Mouse (Mus musculus) heart, embryonic 13.5 days (tissue): ENCODE measurements around the gene Tnks1bp1. TPM values are rescaled to one million over a fixed set of nuclear protein-coding genes. Genes with fewer than 3 reads are reported as not detected.

Experiments
- ATAC-seq: fragments of 200-750 bp; cut with Nextera tagmentation; 2 replicates; pipeline ENCODE4 v1.8.0; 2017; ENCODE audit warnings: moderate TSS enrichment; ENCODE audit not compliant: insufficient number of reproducible peaks, low FRiP score, low TSS enrichment; ENCODE audit errors: extremely low read depth
- H3K27ac ChIP-seq: fragments of 300-500 bp; sonication (generic); replicated peaks from 2 replicates; pipeline ENCODE4 v1.5.1; 2015; ENCODE audit warnings: moderate library complexity, mild to moderate bottlenecking, inconsistent platforms
- H3K27me3 ChIP-seq: fragments of 300-500 bp; sonication (generic); replicated peaks from 2 replicates; pipeline ENCODE4 v1.6.1; 2015; ENCODE audit warnings: mild to moderate bottlenecking, inconsistent platforms
- H3K36me3 ChIP-seq: fragments of 300-500 bp; sonication (generic); 2 replicates; pipeline ENCODE4 v1.6.1; 2015; ENCODE audit warnings: mild to moderate bottlenecking, inconsistent platforms
- H3K4me1 ChIP-seq: fragments of 300-500 bp; sonication (generic); 2 replicates; pipeline ENCODE4 v1.6.1; 2015; ENCODE audit warnings: inconsistent platforms
- H3K4me2 ChIP-seq: fragments of 300-500 bp; sonication (generic); 2 replicates; pipeline ENCODE4 v1.6.1; 2015; ENCODE audit warnings: inconsistent platforms, mild to moderate bottlenecking, moderate library complexity
- H3K4me3 ChIP-seq: fragments of 300-500 bp; sonication (generic); 2 replicates; pipeline ENCODE4 v1.5.1; 2015; ENCODE audit warnings: moderate library complexity, mild to moderate bottlenecking, inconsistent platforms
- H3K9ac ChIP-seq: fragments of 300-500 bp; sonication (generic); 2 replicates; pipeline ENCODE4 v1.6.1; 2015; ENCODE audit warnings: inconsistent platforms, mild to moderate bottlenecking, moderate library complexity
- H3K9me3 ChIP-seq: fragments of 300-500 bp; sonication (generic); 2 replicates; pipeline ENCODE4 v1.6.1; 2016; ENCODE audit warnings: inconsistent platforms
- WGBS: fragments of 180-500 bp; shearing (Covaris S2); methylation state at CpG from one replicate; pipeline ENCODE4 v1.1.7; 2015; ENCODE audit warnings: mixed read lengths; 5-methylcytosine and 5-hydroxymethylcytosine counted together
- polyA plus RNA-seq: library from polyadenylated mRNA; unstranded; fragments of >200 nt; fragmentation: Nextera tagmentation; extraction: Ambion mirVana; gene quantifications from 2 replicates; pipeline ENCODE4 v1.2.1, GENCODE M21; 2015

The Tnks1bp1 gene
- polyA plus RNA-seq, 1 experiment from 2014 or later, result 17.4 TPM

- no peak for ATAC-seq
- H3K4me1 ChIP-seq, result peaks cover 15% of the 10 kb centered on the region
- H3K9me3 ChIP-seq, result no peaks in the 10 kb centered on the region
- H3K4me2 ChIP-seq, result no peak overlapping the region
- no peak overlapping the region for H3K4me3 ChIP-seq
- no peak overlapping the region for H3K9ac ChIP-seq
- no peaks in the 10 kb centered on the region for H3K27me3 ChIP-seq
- H3K36me3 ChIP-seq, result peaks cover 86% of the 10 kb centered on the region
- WGBS, result 87% methylated on average over 7 of the region's 7 CpGs
- H3K27ac ChIP-seq, result no peak overlapping the region
Measured at GRCm38 (mm10) chr2:85043623-85044022, 4.2 kb upstream of the Tnks1bp1 start.

- Histone ChIP-seq H3K27me3 (no peaks in the 10 kb centered on the region), H3K27ac (no peak overlapping the region), H3K36me3 (peaks cover 60% of the 10 kb centered on the region), H3K4me2 (no peak overlapping the region), H3K4me3 (no peak overlapping the region), H3K4me1 (peaks cover 39% of the 10 kb centered on the region), H3K9me3 (no peaks in the 10 kb centered on the region), H3K9ac (peak overlapping the region; percentile 89; the same call in 1 of the 2 replicates)
- no peak for ATAC-seq
- WGBS, result 65% methylated on average over 8 of the region's 8 CpGs
Measured at GRCm38 (mm10) chr2:85046222-85046621, 1.6 kb upstream of the Tnks1bp1 start.

DNA sequence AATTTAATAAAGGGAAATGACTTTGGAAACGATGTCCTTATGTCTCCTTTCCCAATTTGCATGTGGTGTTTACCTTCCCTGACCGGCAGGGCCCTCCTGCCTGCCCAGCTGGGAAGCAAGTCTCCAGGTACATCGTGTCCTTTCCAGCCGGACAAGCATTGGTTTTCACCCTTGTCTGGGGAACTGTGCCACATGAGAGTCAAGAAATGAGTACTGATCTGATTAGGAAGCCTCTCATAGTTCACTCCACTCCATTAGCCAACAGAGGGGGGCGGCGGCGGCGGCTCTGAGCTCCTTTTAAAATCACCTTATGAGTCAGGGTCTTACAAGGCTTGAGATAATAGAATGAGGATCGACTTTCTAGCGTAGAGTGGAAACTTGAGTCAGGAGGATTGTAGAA lies 741 bp upstream of the Tnks1bp1 start:
- Histone ChIP-seq H3K4me1 (peaks cover 48% of the 10 kb centered on the region), H3K36me3 (peaks cover 60% of the 10 kb centered on the region), H3K9me3 (no peaks in the 10 kb centered on the region), H3K4me3 (peak overlapping the region; percentile 80), H3K9ac (peak overlapping the region; percentile 89), H3K27ac (peak overlapping the region; percentile 93), H3K27me3 (no peaks in the 10 kb centered on the region), H3K4me2 (peak overlapping the region; percentile 83)
- WGBS, result 49% methylated on average over 10 of the region's 10 CpGs
- no peak for ATAC-seq

GRCm38 (mm10) chr2:85048168-85048751 lies 438 bp downstream of the Tnks1bp1 start:
- WGBS, result 2% methylated on average over 22 of the region's 44 CpGs
- Histone ChIP-seq H3K4me3 (peak overlapping the region; percentile 80), H3K4me2 (peak overlapping the region; percentile 83), H3K4me1 (peaks cover 60% of the 10 kb centered on the region), H3K36me3 (peaks cover 58% of the 10 kb centered on the region), H3K9me3 (no peaks in the 10 kb centered on the region), H3K27ac (peak overlapping the region; percentile 93), H3K9ac (peak overlapping the region; percentile 89), H3K27me3 (no peaks in the 10 kb centered on the region)
- ATAC-seq, result peak; percentile 38

DNA sequence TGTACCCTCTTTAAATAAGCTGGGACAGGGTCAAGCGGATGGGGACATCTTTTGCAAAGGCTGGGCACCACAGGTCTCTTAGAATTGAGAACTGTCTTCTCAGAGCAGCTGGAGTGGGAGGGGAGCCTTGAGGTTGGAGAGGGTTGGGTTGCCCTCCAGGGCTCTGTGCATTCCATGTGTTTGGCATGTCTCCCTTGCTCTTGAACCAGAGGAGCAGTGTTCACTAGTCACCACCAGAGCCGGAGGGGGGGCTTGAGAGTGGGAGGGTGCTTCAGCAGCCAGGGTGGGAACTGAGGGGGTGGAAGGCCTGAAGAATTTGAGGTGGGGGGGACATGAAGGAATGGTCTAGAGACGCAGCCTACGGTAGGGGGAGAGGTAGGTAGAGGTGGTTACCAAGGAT lies 1.5 kb downstream of the Tnks1bp1 start:
- peak overlapping the region; percentile 83 for H3K4me2 ChIP-seq
- WGBS, result 77% methylated on average over 4 of the region's 4 CpGs
- no peaks in the 10 kb centered on the region for H3K9me3 ChIP-seq
- H3K4me3 ChIP-seq, result peak overlapping the region; percentile 80
- peaks cover 63% of the 10 kb centered on the region for H3K4me1 ChIP-seq
- peak overlapping the region; percentile 93 for H3K27ac ChIP-seq
- peak overlapping the region; percentile 89 for H3K9ac ChIP-seq
- no peaks in the 10 kb centered on the region for H3K27me3 ChIP-seq
- peaks cover 58% of the 10 kb centered on the region for H3K36me3 ChIP-seq
- no peak for ATAC-seq

DNA sequence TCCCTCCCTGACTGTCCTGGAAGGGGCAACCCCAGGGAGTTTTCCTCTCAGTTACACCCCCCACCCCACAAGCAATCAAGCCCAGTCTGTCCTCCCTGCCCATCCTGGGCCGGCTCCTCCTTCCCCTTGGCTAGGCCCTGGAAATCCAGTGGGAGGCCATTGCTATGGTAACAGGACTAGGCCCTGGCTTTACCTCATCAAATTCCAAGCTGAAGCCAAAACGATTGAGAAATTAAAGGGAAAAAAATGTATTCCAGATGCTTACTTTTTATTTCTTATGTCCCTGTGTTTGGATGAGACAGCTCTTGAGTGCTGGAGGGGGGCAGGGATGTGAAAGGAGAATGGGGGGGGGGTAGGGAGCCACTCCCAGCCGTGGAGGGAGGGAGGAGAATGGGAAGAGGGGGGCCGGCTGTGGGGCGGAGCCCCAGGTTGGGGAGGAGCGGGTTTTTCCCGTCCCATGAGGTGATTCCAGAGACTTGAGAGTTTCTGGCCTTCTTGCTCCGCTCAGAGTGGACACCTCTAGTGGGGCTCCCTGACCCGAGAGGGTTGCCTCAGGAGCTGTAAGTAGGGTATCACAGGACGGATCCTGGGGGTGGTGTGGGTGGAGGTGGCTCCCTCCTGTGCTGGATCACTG lies 2.3 kb downstream of the Tnks1bp1 start:
- no peak for ATAC-seq
- peaks cover 58% of the 10 kb centered on the region for H3K36me3 ChIP-seq

GRCm38 (mm10) chr2:85050746-85051145 lies 2.9 kb downstream of the Tnks1bp1 start:
- peaks cover 67% of the 10 kb centered on the region for H3K4me1 ChIP-seq
- H3K27ac ChIP-seq, result peak overlapping the region; percentile 93
- H3K4me3 ChIP-seq, result peak overlapping the region; percentile 80
- peaks cover 58% of the 10 kb centered on the region for H3K36me3 ChIP-seq
- WGBS, result 36% methylated on average over 9 of the region's 9 CpGs
- no peak for ATAC-seq
- peak overlapping the region; percentile 83 for H3K4me2 ChIP-seq
- H3K9ac ChIP-seq, result peak overlapping the region; percentile 79
- H3K9me3 ChIP-seq, result no peaks in the 10 kb centered on the region
- H3K27me3 ChIP-seq, result no peaks in the 10 kb centered on the region

More for the DNA sequence above, 2.3 kb downstream of the Tnks1bp1 start:
- H3K4me2 ChIP-seq, result peak overlapping the region; percentile 83
- H3K4me1 ChIP-seq, result peaks cover 63% of the 10 kb centered on the region
- peak overlapping the region; percentile 93 for H3K27ac ChIP-seq
- H3K4me3 ChIP-seq, result peak overlapping the region; percentile 80
- H3K9ac ChIP-seq, result peak overlapping the region; percentile 79
- no peaks in the 10 kb centered on the region for H3K9me3 ChIP-seq
- no peaks in the 10 kb centered on the region for H3K27me3 ChIP-seq
- 8% methylated on average over 10 of the region's 10 CpGs for WGBS

DNA sequence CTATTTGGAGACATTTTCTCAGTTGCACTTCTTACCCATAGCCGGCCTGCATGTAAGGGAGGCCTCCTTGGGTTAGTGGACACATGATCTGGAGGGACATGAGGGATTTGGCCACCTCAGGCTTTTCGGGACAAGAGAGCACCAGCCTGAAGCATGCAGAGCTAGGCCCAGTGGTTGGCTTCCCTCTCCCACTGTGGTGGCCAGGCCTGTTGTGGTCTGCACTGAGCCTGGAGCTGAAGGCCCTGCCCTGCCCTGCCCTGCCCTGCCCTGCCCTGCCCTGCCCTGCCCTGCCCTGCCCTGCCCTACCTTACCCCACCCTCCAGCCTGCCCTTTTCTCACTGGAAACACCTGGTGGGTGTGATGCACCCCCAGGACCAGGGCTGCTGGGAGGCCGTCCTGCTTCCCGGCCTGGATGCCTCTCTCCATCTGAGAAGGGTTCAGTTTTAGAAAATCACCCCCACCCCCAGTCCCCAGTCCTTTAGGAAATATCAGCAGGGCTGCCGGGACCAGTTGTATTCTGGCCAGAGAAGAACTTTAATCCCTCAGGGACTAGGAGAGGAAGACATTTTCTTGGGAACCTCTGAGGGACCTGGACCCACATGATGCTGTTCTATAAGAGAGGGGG lies 5.5 kb downstream of the Tnks1bp1 start:
- H3K9ac ChIP-seq, result no peak overlapping the region
- ATAC-seq, result no peak
- 76% methylated on average over 5 of the region's 5 CpGs for WGBS
- peak overlapping the region; percentile 83; the same call in 1 of the 2 replicates for H3K4me2 ChIP-seq
- H3K4me3 ChIP-seq, result no peak overlapping the region
- no peaks in the 10 kb centered on the region for H3K27me3 ChIP-seq
- H3K9me3 ChIP-seq, result no peaks in the 10 kb centered on the region
- peaks cover 62% of the 10 kb centered on the region for H3K4me1 ChIP-seq
- H3K36me3 ChIP-seq, result peaks cover 65% of the 10 kb centered on the region
- no peak overlapping the region for H3K27ac ChIP-seq

- Histone ChIP-seq H3K27ac (no peak overlapping the region), H3K4me2 (no peak overlapping the region), H3K9ac (no peak overlapping the region), H3K9me3 (no peaks in the 10 kb centered on the region), H3K4me3 (no peak overlapping the region), H3K4me1 (peaks cover 46% of the 10 kb centered on the region), H3K36me3 (peaks cover 84% of the 10 kb centered on the region), H3K27me3 (no peaks in the 10 kb centered on the region)
- 53% methylated on average over 5 of the region's 5 CpGs for WGBS
- ATAC-seq, result no peak
Measured at GRCm38 (mm10) chr2:85056711-85057110, 8.9 kb downstream of the Tnks1bp1 start.

- Histone ChIP-seq H3K36me3 (peaks cover 85% of the 10 kb centered on the region), H3K4me2 (peak overlapping the region; percentile 82; the same call in 1 of the 2 replicates)
- WGBS, result 88% methylated on average over 6 of the region's 6 CpGs
Measured at GRCm38 (mm10) chr2:85059677-85060076, 11.9 kb downstream of the Tnks1bp1 start.

DNA sequence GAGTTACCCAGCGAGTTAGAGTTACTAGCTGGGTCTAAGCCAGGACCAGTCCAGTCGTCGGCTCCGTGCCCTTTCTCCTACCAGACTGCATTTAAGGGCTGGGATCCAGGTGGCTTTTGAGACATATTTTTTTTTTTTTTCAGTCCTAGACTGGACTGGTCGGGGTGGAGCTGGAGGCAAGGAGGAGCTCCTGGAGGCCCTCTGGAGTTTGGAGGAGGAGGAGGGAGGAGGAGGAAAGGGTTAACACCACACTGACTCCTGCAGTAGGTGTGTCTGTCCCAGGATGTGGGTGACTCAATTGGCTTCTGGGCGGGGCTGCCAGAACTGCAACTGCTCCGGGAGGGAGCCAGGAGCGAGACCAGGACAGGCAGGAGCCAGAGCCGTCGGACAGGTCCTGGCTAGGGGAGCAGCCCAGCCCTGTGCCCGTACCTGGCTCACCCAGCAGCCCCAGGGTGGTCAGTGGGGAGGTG lies 12.8 kb downstream of the Tnks1bp1 start:
- H3K9ac ChIP-seq, result peak overlapping the region; percentile 82
- H3K27me3 ChIP-seq, result no peaks in the 10 kb centered on the region
- peak overlapping the region; percentile 82 for H3K4me2 ChIP-seq
- WGBS, result 7% methylated on average over 11 of the region's 11 CpGs
- ATAC-seq, result peak; percentile 33
- peaks cover 81% of the 10 kb centered on the region for H3K36me3 ChIP-seq
- H3K27ac ChIP-seq, result peak overlapping the region; percentile 26
- no peaks in the 10 kb centered on the region for H3K9me3 ChIP-seq
- H3K4me3 ChIP-seq, result peak overlapping the region; percentile 54
- H3K4me1 ChIP-seq, result peaks cover 25% of the 10 kb centered on the region

More at GRCm38 (mm10) chr2:85059677-85060076, 11.9 kb downstream of the Tnks1bp1 start:
- Histone ChIP-seq H3K9ac (no peak overlapping the region), H3K9me3 (no peaks in the 10 kb centered on the region), H3K27ac (peak overlapping the region; percentile 26; the same call in 1 of the 2 replicates), H3K27me3 (no peaks in the 10 kb centered on the region), H3K4me3 (no peak overlapping the region), H3K4me1 (peaks cover 27% of the 10 kb centered on the region)
- no peak for ATAC-seq
